Mouse (Mus musculus) embryonic fibroblast, embryonic 13.5 days (primary cell): ENCODE measurements around the gene Kcnma1.

Experiments
- CTCF ChIP-seq: IDR thresholded peaks from 2 replicates; pipeline ENCODE4 v1.5.1; 2011; ENCODE audit warnings: mild to moderate bottlenecking, control low read depth, low read length, moderate library complexity, borderline replicate concordance; ENCODE audit not compliant: insufficient read depth
- POLR2A ChIP-seq: IDR thresholded peaks from 2 replicates; pipeline ENCODE4 v1.6.1; 2011; ENCODE audit warnings: low read depth, mild to moderate bottlenecking, control low read depth, low read length, moderate library complexity

DNA sequence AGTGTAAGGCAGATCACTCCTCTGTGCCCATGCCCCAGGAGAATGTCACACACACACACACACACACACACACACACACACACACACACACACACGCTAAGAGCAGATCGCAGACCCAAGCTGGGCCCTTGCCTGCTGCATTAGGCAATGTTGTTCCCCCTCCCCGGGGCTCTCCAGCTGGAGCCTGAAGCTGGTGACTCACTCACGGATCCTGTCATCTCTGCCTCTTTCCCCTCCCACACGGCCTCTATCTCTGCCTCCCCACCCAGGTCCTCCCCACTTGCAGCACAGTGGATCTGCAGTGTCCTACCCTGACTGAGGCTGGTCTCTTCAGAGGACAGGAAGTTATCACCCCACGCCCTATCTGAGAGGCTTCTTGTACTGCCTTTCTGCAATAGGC lies 128.8 kb downstream of the Kcnma1 start:
- TF ChIP-seq POLR2A (no peak), CTCF (no peak)
